Mouse (Mus musculus) thymus, postnatal 10 days (tissue): ENCODE data around the gene Cit.

Experiments used
- DNase-seq, 2 experiments: peaks; one replicate each; pipeline ENCODE4 v3.0.0; 2021; ENCODE audit warnings: low spot score in 2 of 2

The Cit gene

DNA sequence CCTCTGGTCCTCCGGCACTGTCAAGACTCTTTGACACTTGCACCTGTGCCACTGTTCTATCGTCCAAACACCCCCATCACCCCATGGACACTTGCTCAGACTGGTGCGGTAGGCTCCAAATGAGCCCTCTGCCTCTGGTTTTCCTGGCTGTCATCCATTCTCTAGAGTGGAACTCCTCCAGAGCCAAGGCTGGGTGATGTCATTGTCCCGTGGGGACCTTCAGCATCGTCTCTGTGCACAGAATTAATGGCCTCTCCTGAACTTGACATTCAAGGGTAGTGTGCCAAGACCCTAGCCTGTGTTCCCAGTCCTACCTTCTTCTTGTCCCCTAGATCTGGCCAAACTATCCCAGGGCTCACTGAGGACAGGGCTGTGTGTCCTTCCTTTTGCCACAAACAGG, 70.4 kb downstream of the Cit start:
- no peak for DNase-seq

DNA sequence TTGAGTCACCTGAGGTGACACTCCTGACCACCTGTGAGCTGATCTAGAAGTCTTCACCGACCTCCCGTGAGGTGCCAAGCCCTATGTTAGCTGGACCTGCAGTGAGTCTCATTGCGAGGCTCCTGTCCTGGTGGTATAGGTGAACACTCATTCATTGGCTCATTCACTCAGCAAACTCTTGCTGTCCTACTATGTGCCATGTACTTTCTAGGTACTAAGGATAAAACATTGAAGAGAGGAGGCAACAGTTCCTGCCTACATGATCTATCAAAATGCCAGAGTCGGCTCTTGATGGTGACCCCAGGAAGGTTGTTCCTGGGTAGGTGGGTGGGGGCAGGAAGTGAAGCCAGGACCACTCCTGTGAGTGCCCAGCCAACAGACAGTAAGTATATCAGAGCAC, 72.9 kb downstream of the Cit start:
- no peak for DNase-seq

DNA sequence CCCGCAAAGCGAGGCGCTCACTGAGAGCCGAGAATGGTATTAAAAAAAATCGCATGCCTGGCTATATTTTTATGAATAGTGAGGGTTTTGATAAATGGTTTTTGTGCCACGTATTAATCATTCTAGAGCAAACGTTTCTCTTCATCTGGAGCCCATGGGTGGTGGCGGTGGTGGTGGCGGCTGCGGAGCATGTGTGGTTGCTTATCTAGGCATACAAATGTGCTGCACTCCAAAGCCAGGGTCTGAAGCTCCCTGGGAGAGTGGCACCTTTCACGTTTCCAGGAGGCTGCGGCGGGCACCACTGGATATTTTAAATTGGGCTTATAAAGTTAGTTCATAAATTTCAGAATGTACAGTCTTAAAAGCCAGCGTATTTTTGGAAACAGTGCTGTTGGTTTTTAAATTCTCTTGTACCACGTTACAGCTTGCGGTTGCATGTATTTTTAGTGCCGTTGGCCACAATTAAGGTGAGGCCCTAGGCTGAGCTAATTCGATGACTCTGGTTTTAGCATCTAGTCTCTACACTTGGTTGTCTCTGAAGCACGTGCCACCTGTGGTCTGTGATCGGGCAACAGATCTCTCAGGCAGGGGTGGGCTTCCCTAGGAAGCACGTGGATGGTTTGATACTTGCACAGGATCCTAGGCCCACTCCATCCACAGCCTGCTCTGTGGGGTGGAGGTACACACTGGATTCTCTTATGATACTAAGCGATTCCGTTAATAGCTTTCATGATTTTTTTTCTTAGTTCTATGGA, 73.7 kb downstream of the Cit start:
- no peak for DNase-seq

DNA sequence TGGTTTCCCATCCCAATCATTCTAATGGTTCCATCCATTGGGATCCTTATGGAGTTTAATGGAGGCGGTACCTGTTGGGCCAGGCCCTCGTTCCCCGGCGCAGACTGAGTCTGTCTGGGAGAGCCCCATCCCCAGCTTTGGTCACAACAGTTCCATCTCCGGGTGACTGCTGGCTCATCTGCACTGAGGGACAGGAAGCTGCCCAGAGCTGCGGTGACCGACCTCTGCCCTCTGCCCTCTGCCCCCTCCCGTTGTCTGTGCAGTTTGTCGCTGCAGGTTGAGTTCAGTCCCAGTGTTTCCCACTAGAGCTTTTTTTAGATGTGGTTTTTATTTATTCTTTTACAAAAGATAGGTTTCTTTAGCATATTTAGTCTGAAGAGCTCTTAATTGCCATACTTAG, 76.9 kb downstream of the Cit start:
- no peak for DNase-seq

DNA sequence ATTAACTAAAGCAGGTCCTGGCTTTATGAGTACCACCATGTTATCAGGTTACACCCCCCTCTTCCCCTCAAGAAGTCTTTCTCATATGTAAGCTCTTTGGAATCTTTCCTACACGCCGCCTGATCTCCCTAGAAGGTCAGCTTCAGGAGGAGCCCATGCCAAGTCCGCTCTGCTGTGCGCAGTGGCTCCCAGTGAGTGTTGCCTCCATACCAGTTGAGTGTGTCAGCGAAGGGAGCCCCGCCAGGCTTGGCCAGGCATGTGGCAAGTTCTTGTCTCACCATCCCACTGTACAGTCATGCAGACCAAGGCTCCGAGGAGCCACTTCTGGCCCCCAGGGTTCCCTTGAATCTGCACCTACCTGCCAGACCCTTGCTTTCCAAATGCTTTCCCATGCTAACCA, 79.9 kb downstream of the Cit start:
- no peak for DNase-seq

DNA sequence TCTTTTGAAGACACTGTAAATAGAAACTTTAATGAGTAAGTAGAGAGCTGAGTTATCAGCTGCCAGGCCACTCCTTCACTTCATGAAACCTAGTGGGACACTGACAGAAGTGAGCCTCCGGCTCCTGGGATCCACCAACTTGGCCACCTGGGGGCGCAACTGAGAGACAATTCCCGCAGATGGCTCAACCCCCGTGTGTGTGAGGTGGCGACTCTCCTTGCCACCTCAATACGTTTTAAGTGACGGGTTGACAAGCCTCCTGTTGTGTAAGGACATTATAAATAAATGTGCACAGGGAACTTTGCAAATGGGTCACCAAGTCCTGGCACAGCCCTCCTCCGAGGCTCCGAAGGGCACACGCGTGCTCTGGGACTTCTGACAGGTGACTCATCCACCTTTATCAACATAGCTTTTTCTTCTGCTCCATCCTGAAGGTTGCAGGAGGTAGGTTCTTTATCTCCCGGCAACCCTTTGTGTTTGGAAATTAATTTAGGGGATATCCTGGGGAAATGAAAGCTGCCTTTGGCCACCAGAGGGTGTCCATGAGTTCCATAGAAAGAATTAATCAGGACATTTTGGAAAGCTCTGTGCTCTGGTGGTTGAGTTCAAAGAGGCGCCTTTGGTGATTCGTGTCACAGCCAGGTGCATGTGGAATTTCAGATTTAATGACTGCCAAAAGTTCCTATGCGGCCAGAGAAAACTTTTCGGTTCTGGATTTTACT, 83.9 kb downstream of the Cit start:
- no peak for DNase-seq

DNA sequence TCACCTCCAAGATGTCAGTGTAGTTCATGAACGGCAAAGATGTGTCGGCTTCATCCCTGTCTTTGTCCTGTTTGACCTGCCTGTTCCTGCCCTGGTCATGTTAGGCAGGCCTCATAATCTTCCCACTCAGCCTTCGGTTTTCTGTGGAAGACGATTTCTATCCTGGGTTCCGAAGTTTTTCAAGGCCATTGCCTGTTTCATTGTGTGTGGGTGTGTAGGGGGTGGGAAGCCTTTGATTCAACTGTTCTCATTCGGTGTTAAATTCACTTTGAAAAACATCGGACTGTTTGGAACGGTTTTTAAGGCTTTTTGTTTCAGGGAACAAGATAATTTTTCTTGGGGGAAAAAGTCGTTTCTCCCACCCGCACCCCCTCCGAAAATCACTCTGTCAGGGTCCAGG, 87.2 kb downstream of the Cit start:
- DNase-seq = no peak

DNA sequence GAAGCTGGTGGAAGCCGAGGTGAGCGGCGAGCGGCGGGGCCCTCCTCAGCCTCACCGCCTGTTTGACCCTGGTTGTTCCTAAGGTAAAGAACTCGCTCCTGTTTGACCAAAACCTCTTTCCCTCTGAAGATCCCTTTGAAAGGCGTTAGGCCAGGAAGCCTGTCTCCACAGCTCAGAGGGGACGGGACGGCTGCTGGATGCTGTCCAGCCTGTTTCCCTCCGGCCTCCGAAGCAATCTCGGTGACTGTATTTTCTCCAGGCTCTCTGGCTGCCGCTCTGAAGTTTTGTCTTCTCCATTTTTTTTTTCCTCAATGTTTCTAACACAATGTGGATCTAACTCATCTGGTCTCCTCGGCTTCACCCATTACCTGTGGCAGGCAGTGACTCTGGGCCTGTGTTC, 91.8 kb downstream of the Cit start:
- DNase-seq = no peak

DNA sequence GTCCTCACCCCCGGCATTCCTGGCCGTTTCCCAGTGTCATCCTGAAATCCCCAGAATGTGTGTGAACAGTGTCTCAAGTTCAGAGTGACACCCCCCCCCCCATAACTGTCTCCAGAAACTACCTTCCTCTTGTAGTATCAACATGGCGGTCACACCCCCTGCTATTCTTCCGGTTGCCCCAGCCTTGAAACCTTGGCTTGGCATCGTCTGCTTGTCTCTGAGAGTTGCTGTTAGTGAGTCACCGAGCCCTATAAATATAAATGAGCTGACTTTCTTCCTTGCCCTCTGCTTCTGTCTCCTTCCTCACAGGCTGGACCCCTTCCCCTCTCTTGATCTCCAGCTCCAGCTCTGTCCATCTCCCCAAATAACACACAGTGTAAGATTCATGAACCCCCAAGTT, 92.5 kb downstream of the Cit start:
- DNase-seq = no peak

DNA sequence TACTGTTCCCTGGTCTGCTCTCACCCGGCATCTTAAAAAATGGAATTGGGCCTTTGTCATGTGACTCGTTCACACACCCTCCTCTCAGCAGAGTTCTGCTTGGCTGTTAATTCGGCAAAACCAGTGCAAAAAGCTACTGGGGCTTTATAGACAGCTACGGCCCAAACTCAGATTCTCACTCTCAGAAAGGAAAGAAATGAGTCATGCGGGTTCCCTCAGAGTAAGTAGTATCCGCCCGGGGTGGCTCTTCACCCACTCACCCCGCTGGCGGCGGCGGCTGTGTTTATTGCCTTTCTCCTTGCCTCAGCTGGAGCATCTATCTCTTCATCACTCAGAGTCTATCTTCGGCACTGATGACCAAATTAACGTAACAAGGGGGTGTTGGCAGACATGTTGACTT, 93.9 kb downstream of the Cit start:
- no peak for DNase-seq

DNA sequence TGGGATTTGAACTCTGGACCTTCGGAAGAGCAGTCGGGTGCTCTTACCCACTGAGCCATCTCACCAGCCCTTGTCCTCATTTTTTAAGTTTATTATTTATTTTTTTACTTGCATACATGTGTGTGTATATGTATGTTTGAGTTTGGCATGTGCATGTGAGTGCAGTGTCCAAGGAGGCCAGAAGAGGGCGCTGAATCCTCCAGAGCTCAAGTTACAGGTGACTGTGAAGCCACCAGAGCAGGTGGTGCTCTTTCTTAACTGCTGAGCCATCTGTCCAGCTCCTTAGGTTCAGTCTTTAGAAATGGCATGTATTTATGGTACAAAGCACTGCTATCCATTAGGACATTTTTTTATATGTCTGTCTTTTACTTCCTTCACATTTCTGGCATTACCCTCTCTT, 97.3 kb downstream of the Cit start:
- DNase-seq = no peak

DNA sequence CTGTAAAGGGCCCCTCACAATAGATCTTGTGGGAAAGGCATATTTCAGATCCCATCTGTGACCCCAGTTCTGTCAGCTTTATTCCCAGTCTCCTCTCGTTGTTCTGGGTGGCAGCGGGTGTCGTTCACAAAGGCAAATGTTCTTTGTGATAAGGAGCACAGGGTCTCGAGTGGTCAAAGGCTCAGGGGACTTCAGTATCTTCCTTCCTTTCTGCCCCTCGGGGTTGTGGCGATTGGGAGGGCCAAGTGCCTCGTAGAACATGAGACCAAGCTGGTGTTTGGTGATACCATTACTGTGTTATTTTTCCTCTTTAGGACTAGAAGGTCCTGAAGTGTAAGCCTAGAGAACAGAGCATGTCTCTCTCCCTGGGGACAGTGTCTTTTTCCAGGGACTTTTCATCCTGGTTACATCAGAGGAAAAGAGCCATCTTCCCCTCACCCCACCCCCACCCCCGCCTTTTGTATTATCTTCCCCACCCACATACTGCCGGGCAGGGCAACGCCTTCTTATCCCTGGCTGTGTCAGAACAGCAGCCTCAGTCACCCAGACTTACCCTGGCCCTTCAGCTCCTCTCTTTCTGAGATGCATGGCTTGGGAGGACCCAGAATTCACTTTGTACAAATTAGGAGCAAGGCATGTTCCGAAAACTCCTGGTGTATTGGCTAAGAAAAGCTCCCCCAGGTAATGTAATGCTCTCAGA, 99.9 kb downstream of the Cit start:
- DNase-seq = no peak

DNA sequence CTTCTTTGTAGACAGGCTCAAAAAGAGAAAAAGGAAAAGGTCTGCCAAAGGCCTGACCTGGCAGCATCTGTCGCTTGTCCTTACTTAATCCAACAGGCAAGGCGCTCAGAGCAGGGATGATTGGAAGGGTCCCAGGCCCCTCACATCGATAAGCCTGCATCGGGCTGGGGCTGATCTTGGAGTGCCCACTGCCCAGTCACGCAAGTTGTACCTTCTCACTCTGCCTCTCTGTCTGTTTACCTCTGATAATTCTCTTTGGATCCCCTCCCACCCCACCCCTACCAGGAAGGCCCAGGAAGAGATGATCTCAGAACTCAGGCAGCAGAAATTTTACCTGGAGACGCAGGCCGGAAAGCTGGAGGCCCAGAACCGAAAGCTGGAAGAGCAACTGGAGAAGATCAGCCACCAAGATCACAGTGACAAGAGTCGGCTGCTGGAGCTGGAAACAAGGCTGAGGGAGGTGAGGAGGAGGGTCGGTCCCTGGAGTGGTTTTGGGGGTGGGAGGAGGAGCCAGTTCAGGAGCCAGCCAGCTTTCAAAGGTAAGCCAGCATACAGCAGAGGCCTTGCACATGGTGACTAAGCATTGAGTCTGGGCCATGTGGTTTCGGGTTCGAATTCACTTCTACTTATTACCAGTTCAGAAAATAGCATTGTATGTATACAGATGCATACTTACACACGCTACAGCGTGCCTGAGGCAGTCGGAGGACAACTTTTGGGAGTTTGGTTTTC, 102.7 kb downstream of the Cit start:
- DNase-seq = no peak

DNA sequence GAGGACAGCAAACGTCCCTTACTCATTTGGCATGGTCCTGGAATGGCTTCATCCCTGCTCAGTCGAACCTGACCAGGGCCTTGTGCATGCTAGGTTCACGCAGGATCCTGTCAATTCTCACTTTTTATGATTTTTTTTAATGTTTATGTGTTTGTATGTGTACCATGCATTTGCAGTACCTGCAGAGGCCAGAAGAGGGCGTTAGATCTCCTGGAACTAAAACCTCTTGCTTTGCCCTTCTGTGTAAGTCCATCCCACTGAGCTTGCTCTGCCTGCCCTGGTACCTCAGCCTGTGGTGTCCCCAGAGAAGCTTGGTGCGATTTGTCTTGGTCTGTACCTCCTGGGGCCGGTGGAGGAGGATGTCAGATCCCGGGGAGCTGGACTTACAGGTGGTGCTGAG, 105.9 kb downstream of the Cit start:
- no peak for DNase-seq

DNA sequence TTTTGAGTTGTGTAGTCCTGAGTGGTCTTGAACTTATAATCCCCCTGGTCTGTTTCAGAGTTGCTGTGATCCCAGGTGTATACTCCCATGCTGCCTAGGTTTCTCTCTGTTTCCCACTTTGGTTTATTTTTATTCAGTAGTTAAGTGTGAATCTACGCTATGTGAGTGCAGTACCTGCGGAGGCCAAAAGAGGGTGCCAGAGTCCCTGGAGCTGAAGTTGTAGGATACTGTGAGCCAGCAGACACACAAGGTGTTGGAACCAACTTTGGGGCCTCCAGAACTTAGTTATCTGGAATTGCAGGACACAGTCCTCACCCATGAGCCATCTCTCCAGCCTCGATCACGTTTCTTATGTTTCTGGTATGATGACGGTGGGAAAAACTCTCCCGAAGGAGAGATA, 108.1 kb downstream of the Cit start:
- peak in 1 of 2 experiments; percentile 12 for DNase-seq

DNA sequence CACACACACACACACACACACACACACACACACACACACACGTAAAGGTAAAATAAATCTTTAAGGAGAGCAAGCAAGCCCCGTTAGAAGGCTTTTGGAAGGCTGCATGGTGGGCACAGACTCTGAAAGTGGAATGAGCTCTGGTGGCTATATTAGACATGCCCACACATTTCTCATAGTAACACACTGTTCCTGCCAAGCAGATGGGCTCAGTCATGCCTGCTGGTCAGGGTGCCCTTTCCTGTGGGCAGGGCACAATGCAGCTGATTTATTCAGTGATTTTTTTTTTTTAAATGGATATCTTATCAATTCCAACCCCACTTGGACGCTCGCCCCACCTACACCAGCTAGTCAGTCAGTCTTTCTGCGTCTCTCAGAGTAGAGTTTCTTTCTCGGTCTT, 109.0 kb downstream of the Cit start:
- DNase-seq = no peak

DNA sequence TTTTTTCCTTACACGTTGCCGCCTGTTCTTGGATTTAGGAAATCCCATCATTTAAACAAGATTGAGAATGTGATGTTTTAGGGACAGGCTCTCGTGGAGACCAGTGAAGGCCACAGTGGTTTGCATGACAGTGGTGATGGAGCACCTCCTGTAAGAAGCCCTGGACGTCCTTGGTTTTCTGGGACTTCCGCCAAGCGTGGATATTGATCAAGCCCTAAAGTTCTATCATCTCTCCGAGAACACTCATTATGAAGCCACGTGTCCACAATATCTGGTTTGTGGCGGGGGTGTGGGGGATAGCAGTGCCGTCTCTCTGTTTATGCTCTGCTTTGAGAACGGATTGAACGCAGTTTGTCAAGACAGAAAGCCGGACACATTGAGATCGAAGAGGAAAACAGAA, 109.5 kb downstream of the Cit start:
- no peak for DNase-seq

DNA sequence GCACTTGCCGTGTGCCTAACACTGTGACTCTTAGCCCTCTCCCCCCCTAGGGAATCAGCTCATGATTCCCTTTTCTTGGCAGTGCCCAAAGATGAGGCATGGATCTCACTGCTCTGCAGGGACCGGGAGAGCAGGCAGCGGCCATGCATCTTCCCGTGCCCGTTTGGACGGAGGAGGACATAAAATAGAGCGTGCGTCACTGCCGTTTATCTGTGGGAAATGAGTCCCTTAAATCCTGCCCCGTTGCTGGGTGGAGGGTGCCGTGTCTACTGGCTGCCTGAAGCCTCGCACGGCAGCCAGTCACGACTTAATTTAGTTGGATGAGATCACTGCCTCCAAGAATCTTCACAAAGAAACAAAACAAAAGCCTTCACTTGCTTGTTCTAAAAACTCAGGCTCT, 110.1 kb downstream of the Cit start:
- no peak for DNase-seq

DNA sequence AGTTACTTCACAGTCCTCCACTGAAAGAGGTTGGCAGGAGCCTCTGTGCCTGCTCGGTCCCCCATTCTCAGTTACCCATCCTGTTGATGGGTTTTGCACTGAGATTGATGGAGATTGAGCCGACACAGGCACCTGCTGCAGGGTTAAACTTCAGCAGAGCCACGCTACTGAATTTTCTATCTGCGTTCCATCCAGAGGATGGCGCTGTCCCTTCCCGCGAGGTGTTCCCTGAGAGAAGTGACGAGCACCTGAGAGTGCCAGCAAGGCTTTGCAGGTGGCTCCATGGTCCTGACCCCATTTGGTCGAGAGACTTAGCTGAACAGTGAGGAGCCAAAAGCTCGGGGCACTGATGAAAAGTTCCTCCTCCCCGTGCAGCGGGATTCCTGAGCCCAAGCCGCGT, 111.0 kb downstream of the Cit start:
- no peak for DNase-seq

DNA sequence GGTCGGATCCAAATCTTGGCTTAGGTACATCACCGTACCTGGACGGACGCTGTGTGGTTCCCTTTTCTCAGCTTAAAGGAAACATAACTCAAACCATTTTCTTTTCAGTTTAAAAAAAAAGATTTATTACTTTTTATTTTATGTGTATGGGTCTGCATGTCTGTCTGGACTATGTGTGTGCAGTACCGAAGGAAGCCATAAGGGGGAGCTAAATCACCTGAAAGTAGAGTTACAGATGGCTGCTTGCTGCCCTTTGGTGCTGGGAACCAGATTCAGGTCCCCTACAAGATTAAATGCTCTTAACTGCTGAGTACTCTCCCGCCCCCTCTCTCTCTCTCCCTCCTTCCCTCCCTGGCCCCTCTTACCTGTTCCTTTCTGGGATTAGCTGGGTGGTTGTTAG, 112.1 kb downstream of the Cit start:
- no peak for DNase-seq

DNA sequence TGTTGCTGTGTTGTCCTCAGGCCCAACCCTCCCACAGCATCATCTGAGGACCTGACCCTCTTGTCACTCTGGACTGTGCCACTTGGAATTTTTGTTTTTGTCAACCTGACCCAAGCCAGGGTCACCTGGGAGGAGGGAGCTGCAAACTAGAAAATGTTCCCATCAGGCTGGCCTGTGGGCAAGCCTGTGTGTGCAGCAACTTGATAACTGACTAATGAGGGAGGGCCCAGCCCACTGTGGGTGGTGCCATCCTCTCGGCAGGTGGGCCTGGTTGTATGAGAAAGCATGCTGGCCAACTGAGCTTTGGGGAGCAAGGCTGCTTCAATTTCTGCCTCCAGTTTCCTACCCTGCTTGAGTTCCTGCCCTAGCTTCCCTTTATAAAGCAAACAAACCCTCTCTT, 113.3 kb downstream of the Cit start:
- DNase-seq = no peak

DNA sequence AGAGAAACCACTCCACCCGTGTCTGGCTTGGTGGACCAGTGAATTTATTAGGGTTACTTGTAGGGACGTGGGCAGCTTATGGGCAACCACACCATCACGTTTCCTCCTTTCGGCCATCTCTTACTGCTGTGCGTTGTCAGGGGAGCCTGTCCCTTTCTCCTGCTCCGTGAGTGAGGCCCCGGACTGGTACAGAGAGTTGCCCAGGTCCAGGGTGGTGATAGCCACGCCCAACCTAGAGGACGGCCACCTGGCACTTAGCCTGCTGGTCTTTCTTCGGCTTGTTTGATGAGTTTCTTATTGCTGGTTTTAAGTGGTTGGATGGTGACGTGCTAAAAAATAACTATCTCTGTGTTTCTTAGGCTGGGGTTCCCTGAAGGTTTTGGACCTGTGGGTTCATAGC, 113.7 kb downstream of the Cit start:
- DNase-seq = no peak
